Mouse (Mus musculus) R1 (cell line): ENCODE results near the gene Faf2.
A peak's percentile ranks its signal among the peaks of the same experiment; 100 is the strongest.

Experiments
- DNase-seq: peaks from one replicate; pipeline ENCODE4 v3.0.0-alpha.2; 2018; ENCODE audit warnings: low read depth, low spot score

Faf2 gene

GRCm38 (mm10) chr13:54605426-54605825, 16.2 kb upstream of the Faf2 start:
- peak; percentile 72 for DNase-seq

DNA sequence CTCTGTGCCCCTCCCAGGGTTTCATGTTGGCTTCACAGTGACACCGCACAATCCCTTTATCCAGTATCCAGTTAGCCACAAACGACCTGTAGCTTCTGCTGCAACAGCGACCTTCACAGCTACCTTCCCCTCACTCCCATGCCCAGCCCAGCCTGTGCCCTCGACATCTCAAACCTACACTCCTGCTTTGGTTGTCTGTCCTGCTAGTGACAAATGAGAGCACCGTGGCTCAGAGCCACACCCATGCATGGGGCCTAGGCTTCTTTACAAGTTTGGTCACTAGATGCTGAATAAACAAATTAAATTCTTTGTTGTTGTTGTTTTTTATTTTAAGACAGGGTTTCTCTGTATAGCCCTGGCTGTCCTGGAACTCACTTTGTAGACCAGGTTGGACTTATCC, 14.4 kb upstream of the Faf2 start:
- DNase-seq = no peak

DNA sequence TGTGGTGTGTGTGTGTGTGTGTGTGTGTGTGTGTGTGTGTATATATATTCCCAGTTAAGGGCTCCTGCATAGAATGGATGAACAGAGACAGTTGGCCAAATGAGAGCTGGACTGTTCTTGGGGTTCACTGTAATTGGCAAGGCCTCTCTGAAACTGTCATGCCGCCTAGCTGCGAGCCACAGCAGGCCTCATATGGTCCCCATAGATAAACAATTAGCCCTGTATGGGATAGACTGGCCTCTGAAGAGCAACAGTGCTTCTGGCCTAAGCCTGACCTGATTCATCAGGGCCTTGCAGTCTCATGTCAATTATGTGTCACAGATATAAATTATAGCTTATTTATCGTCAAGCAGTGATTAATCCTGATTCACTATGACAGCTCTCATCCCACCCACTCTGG, 13.6 kb upstream of the Faf2 start:
- DNase-seq = no peak

GRCm38 (mm10) chr13:54608666-54609065, 12.9 kb upstream of the Faf2 start:
- peak; percentile 65 for DNase-seq

DNA sequence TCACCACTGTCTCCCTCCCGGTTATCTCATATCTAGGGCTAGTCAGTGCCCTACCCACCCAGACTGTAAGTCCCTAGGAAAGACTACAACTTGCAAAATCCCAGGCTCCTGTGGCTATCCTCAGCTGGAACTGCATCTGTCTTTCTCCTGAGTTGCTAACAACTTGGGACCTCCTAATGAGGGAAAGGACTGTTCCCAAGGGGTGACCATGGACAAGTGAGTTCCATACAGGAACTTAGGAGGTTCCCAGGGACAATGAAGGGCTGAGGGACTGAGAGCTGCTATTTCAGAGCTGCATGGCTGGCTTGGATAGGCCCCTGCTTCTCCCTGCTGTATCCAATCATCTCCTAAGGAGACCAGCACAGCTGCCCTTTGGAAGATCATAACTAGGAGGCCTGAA, 12.3 kb upstream of the Faf2 start:
- DNase-seq = no peak

- peak; percentile 26 for DNase-seq
These were observed 11.0 kb upstream of the Faf2 start for GRCm38 (mm10) chr13:54610613-54610971.

GRCm38 (mm10) chr13:54610972-54611754, 10.4 kb upstream of the Faf2 start, which contains the start of gene Cltb:
TSS of gene Cltb (minus strand) at chr13:54611344.
- DNase-seq = peak; percentile 71

DNA sequence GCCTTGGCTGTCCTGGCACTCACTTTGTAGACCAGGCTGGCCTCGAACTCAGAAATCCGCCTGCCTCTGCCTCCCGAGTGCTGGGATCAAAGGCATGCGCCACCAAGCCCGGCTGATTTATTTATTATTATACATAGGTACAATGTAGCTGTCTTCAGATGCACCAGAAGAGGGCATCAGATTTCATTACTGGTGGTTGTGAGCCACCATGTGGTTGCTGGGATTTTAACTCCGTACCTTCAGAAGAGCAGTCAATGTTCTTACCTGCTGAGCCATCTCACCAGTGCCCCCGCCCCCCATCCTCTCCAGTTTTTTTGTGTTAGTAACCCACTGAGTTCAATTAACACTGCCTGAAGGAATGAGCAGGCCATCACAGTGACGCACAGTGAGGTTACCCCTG, 8.4 kb upstream of the Faf2 start:
- peak; percentile 71 for DNase-seq

DNA sequence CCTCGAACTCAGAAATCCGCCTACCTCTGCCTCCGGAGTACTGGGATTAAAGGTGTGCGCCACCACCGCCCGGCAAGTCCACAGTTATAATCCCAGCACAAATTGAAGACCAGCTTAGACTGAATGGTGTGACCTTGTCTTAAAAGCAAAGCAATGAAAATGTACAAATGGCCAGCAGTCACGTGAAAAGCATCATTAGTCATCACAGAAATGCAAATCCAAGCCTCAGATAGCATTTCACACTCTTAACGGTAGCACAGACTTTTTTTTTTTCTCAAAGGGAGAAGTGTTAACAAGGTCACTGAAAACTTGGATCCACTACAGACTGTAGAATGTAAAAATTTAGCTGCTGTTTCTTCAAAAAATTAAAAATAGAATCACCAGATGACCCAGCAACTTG, 5.3 kb upstream of the Faf2 start:
- no peak for DNase-seq

- DNase-seq = peak; percentile 61
These were observed 4.6 kb upstream of the Faf2 start for GRCm38 (mm10) chr13:54616998-54617397.

- DNase-seq = peak; percentile 67
These were observed 457 bp downstream of the Faf2 start for GRCm38 (mm10) chr13:54621960-54622521.

- DNase-seq = no peak
These were observed 7.5 kb downstream of the Faf2 start for GRCm38 (mm10) chr13:54629128-54629527.

GRCm38 (mm10) chr13:54632731-54633277, 11.2 kb downstream of the Faf2 start:
- no peak for DNase-seq

GRCm38 (mm10) chr13:54635011-54635410, 13.4 kb downstream of the Faf2 start:
- no peak for DNase-seq

GRCm38 (mm10) chr13:54650461-54650860, 28.9 kb downstream of the Faf2 start:
- no peak for DNase-seq

DNA sequence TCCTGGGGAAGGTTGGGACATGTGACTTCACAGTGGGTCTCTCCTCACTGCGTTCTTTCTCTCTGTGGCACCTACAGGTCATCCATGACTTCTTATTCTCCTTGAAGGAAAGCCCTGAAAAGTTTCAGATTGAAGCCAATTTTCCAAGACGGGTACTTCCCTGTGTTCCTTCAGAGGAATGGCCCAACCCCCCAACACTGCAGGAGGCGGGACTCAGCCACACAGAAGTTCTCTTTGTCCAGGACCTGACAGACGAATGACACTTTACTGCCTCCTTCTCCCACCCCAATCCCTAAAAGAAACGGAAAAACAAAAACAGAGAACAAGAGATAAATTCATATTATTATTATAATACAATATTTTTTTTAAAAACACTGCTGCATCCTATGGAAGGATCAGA, 39.3 kb downstream of the Faf2 start:
- DNase-seq = no peak

DNA sequence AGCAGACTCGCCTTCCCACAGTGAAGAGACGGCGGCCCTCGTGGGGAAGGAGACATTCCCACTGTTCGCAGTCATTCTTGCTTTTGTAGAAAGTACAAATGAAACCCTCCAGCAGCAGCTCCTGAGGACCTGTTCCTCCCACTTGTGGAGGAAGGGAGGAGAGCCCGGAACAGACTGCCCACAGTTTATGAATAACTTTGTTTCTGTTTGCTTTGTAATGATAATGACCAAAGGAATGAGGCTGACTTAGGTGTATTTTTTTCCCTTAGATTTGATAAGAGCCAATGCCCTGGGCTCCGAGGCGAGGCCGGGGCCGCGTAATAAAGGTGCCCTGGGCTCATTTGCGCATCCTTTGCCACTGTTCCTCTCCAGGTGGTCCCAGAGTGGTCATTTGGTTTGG, 39.8 kb downstream of the Faf2 start:
- peak; percentile 53 for DNase-seq

- no peak for DNase-seq
These were observed 42.4 kb downstream of the Faf2 start for GRCm38 (mm10) chr13:54663999-54664398.

GRCm38 (mm10) chr13:54664509-54664908, 42.9 kb downstream of the Faf2 start:
- no peak for DNase-seq

DNA sequence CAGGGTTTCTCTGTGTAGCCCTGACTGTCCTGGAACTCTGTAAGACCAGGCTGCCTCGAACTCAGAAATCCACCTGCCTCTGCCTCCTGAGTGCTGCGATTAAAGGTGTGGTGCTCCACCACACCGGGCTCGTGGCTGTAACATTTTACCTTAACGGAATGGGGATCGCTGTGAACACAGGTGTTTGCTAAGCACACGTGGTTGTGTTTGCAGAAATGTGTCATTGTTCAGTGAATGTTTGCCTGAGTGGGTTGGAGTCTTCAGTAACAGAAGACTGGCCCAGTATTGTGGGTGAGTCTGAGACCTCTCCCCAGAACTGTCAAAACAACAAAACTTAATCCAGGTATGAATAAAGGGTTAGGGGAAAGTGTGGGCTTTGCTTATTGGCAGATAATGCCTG, 43.5 kb downstream of the Faf2 start:
- DNase-seq = no peak

DNA sequence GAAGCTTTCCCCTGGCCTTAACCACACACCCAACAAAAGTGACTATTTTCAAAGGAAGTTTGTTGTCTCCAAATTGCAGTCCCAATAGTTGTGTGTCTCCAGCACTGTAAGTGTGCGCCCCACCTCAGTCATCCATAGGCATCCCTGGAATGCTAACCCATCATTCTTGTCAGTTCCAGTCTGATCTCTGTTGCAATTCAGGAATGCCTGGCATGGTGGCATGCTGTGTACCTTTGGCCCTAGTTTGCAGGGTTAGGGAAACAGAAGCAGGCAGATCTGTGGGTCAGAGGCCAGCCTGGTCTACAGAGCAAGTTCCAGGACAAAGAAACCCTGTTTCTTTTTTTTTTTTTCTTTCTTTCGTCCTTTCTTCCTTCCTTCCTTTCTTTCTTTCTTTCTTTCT, 48.9 kb downstream of the Faf2 start:
- peak; percentile 88 for DNase-seq

GRCm38 (mm10) chr13:54675895-54676590, 54.5 kb downstream of the Faf2 start:
- peak; percentile 61 for DNase-seq

GRCm38 (mm10) chr13:54678263-54678662, 56.7 kb downstream of the Faf2 start:
- DNase-seq = no peak
